Mouse (Mus musculus) ovary, postnatal 10 days (tissue): ENCODE results near the gene Zc2hc1b.

Source experiments
- DNase-seq: peaks from one replicate; pipeline ENCODE4 v3.0.0; 2022; ENCODE audit warnings: low spot score

Gene Zc2hc1b

GRCm38 (mm10) chr10:13172798-13173221 is 5.0 kb downstream of the Zc2hc1b start:
- DNase-seq = no peak

DNA sequence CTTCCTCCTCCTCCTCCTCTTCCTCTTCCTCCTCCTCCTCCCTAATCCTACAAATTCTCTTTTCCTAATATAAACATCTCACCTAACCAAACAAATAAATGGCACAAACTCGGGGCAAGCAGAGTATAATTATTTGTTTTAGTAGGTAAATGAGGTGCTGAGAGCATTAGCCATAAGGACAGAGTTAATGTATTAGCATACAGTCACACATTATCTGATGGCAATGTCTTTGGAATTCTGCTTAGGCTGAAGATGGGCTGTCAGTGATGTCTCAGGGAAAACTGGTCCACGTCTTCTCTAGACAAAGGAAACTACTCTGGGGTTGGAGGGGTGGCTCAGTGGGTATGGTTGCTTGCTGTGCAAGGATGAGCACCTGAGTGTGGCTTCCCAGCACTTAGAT is 6.4 kb downstream of the Zc2hc1b start:
- DNase-seq = no peak

GRCm38 (mm10) chr10:13170739-13171448 is 6.9 kb downstream of the Zc2hc1b start:
- no peak for DNase-seq

- no peak for DNase-seq
Measured at GRCm38 (mm10) chr10:13168461-13168860, 9.4 kb downstream of the Zc2hc1b start.

GRCm38 (mm10) chr10:13162031-13162430 is 15.8 kb downstream of the Zc2hc1b start:
- DNase-seq = no peak

DNA sequence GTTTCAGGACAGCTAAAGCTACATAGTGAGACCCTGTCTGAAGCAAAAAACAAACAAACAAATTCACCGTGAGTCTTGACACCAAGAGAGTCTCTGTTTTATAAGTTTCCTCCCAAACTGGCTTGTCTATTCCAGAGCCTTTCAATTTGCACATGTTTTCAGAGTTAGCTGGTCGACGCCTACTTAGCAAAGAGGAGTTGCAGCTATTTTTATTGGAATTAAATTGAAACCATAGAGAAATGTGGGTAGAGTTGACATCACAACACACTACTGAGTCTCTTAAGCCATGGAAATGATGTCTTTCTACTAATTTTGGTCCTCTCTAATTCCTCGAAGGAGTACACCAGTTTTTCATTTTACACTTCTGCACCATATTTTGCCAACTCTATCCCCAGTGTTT is 16.9 kb downstream of the Zc2hc1b start:
- DNase-seq = no peak

- no peak for DNase-seq
Measured at GRCm38 (mm10) chr10:13155377-13155776, 22.4 kb downstream of the Zc2hc1b start.

- no peak for DNase-seq
Measured at GRCm38 (mm10) chr10:13152811-13153364, 24.9 kb downstream of the Zc2hc1b start.

GRCm38 (mm10) chr10:13151353-13151752 is 26.5 kb downstream of the Zc2hc1b start:
- DNase-seq = no peak

DNA sequence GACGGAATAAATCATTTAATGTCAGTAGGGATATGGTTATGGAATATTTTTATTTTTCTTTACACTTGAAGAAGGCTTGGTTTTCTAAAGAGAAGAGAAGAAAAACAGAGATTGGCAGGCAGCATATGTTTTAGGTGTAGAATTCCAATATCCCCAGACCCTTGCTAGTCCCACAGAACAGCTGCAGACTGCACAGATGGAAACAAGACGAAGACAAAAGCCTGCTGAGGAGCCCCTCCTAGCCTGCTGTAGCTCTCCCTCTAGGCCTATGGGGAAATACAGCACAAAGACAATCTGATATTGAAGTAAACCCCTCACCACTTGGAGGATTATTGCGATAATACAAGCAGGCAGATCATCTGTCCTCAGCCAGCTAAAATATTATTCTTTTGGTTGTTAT is 27.4 kb downstream of the Zc2hc1b start:
- DNase-seq = no peak

- no peak for DNase-seq
Measured at GRCm38 (mm10) chr10:13140434-13140833, 37.4 kb downstream of the Zc2hc1b start.

DNA sequence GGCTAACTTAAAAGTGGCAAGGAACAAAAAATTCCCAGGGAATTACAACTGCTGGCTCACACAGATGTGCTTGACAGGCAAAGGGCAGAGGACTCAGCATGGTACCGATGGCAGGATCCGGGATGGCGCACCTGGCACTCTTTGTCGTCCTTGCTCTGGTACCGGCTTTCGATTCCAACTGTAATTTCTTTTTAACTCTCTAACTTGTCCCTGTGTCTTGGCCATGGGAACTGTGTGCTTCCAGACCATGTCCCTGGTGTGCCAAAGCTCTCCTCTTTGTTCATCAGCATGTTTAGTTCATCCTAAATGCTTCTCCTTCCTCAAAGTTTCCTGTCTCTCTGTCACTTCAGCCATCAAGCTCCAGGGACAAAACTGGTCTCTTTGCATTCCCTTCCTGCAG is 39.9 kb downstream of the Zc2hc1b start:
- DNase-seq = no peak

DNA sequence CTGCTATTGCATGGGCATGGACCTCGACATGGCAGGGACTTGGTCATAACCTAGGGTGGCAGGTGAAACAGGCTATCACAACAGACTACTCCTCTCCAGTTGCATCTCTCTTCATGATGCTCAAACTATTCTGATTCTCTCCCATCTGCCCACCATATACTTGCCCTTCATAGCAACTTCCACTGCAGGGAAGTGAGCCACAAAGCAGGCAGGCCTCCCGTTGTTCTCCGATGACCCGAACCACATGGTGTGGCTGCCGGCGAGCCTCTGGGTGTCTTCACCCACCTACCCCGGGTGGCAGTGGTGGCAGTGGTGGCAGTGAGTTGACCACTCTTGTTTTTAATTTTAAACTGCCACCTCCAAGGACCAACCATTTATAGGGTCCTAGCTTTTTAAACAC is 42.1 kb downstream of the Zc2hc1b start:
- DNase-seq = no peak

- DNase-seq = no peak
Measured at GRCm38 (mm10) chr10:13135276-13135675, 42.5 kb downstream of the Zc2hc1b start.

- no peak for DNase-seq
Measured at GRCm38 (mm10) chr10:13133850-13134249, 44.0 kb downstream of the Zc2hc1b start.

DNA sequence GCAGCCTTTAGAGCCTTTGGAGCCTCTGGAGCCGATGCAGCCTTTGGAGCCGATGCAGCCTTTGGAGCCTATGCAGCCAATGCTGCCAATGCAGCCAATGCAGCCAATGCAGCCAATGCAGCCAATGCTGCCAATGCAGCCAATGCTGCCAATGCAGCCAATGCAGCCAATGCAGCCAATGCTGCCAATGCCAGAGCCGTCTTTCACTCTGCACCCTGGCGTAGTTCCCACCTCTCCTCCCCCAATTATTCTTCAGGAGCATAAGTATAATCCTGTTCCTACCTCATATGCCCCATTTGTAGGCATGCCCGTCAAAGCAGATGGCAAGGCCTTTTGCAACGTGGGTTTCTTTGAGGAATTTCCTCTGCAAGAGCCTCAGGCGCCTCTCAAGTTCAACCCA is 49.9 kb downstream of the Zc2hc1b start:
- DNase-seq = no peak

- DNase-seq = no peak
Measured at GRCm38 (mm10) chr10:13127335-13127734, 50.5 kb downstream of the Zc2hc1b start.

DNA sequence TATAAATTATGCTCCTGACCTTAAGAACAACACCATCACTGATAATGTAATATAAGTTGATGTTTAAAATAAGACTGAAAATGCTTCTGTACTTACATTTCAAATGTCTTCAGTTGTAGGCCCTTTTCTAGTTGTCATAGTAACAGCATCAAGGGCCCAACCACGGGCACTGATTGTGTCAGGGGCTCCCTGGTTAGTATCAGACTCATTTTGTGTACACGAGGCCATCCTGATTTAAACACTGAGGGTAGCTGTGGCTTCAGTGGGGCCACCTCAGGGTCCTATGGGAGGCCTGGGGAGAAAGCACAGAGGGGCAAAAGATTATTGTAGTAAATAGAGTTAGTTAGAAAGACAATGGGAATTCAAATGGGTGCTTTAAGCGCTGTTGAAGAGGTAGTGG is 52.0 kb downstream of the Zc2hc1b start:
- DNase-seq = no peak

GRCm38 (mm10) chr10:13119300-13119699 is 58.5 kb downstream of the Zc2hc1b start:
- DNase-seq = no peak

- DNase-seq = no peak
Measured at GRCm38 (mm10) chr10:13118770-13119102, 59.1 kb downstream of the Zc2hc1b start.

GRCm38 (mm10) chr10:13118024-13118769 is 59.6 kb downstream of the Zc2hc1b start:
- DNase-seq = no peak

- no peak for DNase-seq
Measured at GRCm38 (mm10) chr10:13116706-13117665, 60.8 kb downstream of the Zc2hc1b start.
